Mouse (Mus musculus): Measurements from ENCODE around the gene Mup21.
"Not testable (repeated sequence)": the region's sequence is repeated elsewhere in the genome, so short reads cannot be mapped to it uniquely, and the experiment has no call there.

Mup21 gene

GRCm38 (mm10) chr4:62150811-62151210, at the start of gene Mup21:
TSS of gene Mup21 (minus strand) at chr4:62150863.
- DNase-seq = no peak

DNA sequence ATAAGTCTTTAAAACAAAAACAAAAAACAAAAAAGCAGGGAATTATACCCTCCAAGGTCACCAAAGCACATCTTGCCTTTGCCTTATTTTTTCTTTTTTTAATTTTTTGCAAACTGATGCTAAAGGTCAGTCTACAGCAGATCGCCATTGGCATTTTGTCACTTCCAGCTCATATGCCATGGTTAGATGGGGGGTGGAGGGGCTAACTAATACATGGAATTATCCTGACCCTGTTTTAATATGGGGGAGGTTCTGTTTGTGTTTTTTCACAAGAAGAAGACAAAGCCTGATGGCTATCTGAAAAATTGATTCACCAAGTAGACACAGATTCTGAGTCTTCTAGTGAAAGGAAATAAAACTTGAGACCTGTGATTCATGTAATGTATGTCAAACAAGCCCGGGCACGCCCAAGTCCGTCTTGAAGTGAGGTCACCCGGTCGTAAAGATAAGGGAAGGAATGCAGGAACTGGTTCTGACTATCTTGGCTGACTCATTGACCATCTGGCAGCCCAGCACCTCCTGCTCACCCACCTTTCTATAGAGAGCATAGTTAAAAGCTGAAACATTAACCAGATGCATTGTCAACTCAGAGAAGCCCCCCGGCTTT, 49.4 kb upstream of the Mup21 start:
- DNase-seq = no peak

- DNase-seq = no peak
These were observed 38.1 kb upstream of the Mup21 start for GRCm38 (mm10) chr4:62188778-62189177.

DNA sequence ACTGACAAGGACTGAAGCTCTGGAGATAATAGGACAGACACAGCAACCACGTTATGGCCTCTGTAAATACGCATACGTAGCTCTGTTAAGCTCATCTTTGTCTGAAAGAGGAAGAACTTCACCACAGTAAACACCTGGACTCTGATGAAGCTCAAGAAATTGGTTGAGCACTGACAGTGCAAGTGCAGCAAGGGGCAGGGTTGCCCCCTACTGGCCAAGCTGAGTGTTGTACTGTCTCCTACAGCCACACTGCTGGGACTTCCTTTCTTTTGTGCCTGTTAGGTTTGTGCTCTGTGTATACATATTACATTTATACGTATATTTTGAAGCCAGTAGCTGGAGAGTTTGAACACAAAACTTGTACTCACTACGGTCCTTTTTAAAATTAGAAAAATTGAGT, 26.6 kb upstream of the Mup21 start:
- DNase-seq = no peak

DNA sequence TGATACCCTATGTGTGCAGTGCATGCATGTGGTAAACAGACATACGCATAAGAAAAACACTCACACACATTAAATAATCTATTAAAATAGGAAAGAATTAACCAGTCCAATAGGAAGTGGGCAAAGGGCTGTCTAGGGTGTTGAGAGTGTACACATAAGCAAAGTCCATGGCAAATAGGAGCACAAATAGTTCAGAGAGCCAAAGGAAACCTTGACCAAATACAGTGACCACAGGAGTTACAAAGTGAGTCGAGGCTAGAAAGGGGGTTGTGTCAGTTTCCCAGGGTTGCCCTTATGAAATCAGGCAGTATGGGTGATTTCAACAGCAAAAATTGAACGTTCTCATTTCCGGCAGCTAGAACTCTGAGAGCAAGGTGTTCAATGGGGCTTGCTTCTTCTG, 23.8 kb upstream of the Mup21 start:
- no peak for DNase-seq

DNA sequence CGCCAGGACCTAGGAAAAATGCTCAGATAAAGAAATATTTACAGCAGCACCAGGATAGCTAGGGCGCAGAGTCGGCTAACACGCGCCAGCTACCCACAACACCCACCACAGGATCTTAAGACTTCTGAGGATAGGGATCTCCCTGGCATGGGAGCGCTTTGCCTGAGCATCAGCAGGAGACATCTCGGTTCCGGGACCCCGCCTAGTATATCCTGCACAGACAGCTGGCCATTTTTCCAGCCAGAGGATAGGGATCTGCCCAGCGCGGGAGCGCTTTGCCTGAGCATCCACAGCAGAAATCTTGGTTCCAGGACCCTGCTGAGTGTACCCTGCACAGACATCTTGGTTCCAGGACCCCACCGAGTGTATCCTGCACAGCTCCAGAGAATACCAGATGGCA, 17.0 kb upstream of the Mup21 start:
- not testable (repeated sequence) for DNase-seq

GRCm38 (mm10) chr4:62158401-62158800, 7.7 kb upstream of the Mup21 start:
- no peak for DNase-seq

- DNase-seq = no peak
These were observed 17.0 kb downstream of the Mup21 start for GRCm38 (mm10) chr4:62133706-62134105.

DNA sequence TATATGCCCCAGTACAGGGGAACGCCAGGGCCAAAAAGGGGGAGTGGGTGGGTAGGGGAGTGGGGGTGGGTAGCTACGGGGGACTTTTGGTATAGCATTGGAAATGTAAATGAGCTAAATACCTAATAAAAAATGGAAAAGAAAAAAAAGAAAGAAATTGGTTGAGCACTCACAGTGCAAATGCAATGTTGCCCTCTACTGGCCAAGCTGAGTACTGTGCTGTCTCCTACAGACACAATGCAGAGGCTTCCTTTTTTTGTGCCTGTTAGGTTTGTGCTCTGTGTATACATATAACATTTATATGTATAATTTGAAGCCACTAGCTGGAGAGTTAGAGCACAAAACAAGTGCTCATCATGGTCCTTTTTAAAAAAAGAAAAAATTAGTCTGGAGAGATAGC, 47.3 kb downstream of the Mup21 start:
- DNase-seq = not testable (repeated sequence)

Measured in thymus, adult 18-20 months (tissue).